Mouse (Mus musculus) erythroid progenitor cell, adult 5-6 weeks (primary cell): ENCODE measurements around the gene Cops4. TPM values are rescaled to one million over a fixed set of nuclear protein-coding genes. Genes with fewer than 3 reads are reported as not detected.

Source experiments
- ATAC-seq: replicated peaks from 2 replicates; pipeline ENCODE4 v1.8.0; 2016; ENCODE audit warnings: moderate number of reproducible peaks, mild to moderate bottlenecking, moderate TSS enrichment, inconsistent platforms; ENCODE audit not compliant: poor library complexity, low FRiP score, severe bottlenecking
- total RNA-seq, 2 experiments: library from RNA; stranded (forward) in 1 of 2; stranded (reverse) in 1 of 2; fragments of 150-400 nt in 1 of 2; fragments of 186-747, 209-891 nt in 1 of 2; gene quantifications; 2 replicates each; pipeline versions ENCODE4 v1.2.3 to v1.2.4; 2015 to 2017; ENCODE audit warnings: low replicate concordance in 2 of 2

Gene Cops4
- total RNA-seq, 2 experiments from 2014 or later, result 17.2 to 28.4 TPM

DNA sequence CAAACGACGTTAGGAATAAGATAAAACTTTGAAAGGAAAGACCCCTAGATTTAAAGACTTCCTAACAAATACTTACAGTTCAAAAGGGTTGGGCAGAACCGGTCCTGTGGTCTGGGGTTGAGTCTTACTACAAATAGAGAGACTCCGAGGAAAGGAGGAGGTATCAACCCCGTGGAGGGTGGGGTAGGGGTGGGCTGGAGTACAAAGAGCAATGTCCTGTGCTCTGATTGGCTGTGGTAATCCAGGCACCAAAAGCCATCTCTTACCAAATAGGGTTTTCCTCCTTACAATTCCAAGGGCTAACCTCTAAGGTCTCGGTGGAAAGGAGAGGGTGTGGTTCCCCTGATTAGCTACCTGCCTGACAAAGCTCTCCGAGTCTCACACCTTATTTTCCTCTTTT lies 54.0 kb downstream of the Cops4 start, which contains the start of gene Plac8:
TSS of gene Plac8 (minus strand) at position 177 of the 400 bp plus-strand sequence.
- ATAC-seq, result no peak

DNA sequence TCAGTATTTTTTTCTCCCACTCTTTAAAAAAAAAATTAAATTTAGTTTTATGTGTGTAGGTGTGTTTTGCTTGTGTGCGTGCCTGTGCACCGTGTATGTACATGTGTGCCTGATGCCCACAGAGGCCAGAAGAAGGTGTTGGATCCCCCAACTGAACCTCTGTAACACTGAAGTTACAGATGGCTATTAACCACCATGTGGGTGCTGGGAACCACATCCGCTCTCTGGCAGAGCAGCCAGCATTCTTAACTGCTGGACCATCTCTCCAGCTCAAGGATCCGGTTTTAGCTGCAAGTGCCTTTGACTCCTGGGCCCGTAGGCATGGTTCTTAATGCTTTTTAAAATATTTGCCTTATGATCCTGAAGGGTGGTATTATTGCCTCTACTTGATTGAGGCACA lies 55.1 kb downstream of the Cops4 start:
- no peak for ATAC-seq

GRCm38 (mm10) chr5:100574771-100575170 lies 56.7 kb downstream of the Cops4 start:
- ATAC-seq, result no peak

GRCm38 (mm10) chr5:100578863-100579411 lies 60.8 kb downstream of the Cops4 start:
- no peak for ATAC-seq

DNA sequence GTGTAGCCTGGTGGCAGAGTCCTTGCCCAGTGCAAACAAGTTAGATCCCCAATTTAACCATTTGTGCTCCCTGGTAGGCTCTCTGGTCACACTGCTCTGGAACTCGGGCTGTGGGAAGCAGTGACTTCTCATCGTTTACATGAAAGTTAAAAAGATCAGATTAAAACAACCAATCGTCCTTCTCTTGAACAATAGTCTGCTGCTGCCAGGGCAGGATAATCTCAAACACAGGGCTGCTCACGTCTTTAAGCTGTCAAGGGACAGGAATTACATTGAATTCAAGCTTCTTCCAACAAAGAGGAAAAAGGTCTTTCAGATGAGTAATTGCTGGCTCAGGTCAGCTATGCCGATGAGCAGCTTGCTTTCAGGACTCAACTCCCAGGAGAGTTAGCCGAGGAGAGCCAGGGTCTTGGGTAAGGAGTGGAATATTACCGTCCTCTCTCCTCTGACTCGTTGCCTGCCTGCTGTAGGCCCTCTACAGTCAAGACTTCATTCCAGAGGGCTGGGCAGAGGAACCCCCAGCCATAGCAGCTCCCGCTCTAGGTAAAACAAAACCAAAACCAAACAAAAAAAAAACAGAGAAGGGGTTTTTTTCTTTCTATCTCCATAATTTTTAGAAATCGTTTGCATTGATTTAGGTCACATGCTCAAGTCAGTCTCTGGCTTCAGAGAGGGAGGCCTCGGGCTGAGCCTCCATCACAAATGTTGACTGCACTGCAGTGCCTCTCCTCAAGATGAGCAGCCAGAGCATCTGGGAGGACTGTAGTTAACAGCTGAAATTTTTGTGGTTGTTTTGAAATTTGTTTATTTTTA lies 63.7 kb downstream of the Cops4 start:
- ATAC-seq, result no peak

GRCm38 (mm10) chr5:100582435-100582826 lies 64.3 kb downstream of the Cops4 start:
- no peak for ATAC-seq

DNA sequence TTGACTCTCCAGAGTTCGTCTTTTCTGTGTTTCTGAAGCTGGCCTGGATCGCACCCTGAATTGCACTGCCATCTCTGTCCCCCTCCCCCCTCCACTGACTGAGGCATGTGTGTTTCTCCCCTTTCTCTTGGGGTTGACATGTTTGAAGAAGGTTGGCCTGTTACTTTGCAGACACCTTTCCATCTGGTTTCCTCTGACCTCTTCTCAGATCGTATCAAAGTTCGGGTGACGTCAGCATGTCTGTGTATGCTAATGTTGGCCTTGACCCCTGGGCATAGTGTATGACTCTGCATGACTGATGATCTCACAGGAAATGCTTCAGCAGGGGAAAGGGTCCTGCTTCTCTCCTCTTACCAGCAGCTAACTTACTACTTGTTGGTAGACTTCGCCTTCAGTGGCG lies 65.0 kb downstream of the Cops4 start:
- no peak for ATAC-seq

DNA sequence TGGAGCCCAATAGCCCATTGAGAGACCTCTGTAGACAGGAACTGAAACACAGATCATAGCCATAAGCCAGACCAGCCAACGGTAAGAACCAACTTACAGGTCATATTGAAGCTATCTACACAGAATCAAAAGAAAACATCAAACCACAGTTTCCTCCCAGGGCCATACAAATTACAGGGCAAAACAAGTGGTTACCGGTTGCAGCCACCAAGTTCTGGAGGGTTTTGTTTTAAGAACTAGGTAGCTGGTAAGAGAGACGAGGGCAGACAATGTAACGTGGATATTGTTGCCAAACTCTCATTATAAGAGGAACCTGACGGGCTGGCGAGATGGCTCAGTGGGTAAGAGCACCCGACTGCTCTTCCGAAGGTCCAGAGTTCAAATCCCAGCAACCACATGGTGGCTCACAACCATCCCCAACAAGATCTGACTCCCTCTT lies 67.1 kb downstream of the Cops4 start:
- no peak for ATAC-seq

DNA sequence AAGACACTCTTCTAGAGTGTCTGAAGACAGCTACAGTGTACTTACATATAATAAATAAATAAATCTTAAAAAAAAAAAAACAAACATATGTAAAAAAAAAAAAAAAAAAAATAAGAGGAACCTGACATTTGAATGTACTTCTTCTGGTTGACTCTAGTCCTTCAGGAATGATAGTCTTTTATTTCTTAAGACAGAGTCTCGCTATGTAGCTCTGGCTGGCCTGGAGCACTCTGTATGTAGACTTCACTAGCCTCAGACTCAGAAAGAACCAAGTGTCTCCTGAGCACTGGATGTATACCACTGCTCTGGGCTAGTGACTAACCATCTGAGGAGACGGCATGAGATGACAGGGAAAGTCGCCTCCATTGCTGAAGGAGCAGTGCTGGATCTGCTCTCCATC lies 67.5 kb downstream of the Cops4 start:
- ATAC-seq, result no peak

- no peak for ATAC-seq
These were observed 69.0 kb downstream of the Cops4 start for GRCm38 (mm10) chr5:100587136-100587535.

DNA sequence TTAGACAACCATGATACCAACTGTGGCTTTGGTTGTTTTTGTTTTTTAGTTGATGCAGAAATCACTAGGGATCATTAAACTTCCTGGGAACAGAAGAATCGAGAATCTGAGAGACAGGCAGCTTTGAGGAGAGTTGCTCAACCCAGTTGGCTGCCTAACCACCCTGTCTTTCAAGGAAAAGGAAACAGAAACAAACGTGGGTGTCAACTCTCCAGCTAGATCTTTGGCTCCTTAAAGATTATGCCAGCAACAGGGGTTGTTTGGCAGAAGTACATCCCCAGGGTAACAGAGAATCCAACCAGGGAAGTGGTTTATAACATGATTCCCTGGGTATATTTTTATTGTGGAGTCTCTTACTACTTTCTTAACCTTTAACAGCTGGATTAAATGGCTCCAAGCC lies 69.5 kb downstream of the Cops4 start:
- ATAC-seq, result no peak

GRCm38 (mm10) chr5:100590505-100590904 lies 72.4 kb downstream of the Cops4 start:
- ATAC-seq, result no peak

- ATAC-seq, result no peak
These were observed 76.8 kb downstream of the Cops4 start for GRCm38 (mm10) chr5:100594803-100595467.

DNA sequence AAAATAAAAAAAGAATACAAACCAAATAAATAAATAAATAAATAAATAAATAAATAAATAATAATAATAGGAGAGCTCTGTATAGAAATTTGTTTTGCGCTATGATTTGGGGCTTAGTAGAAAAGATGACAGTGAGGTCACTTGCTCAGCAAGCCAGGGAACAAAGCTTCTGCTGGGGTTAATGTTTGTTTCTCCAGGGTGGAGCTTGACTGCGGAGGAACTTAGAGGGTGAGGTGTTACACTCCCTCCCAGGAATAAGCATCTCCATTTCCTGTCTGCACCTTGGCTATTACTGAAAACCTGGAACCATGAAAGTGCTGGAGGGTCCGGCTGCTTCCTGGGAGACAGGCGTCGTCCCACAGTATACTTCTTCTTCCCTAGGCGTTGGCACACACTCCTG lies 77.9 kb downstream of the Cops4 start:
- ATAC-seq, result no peak

Other genes with a start within 250 kb of the Cops4 start
- 23.5 and 56.6 TPM in 2 replicates for gene Sec31a, start 102.1 kb upstream of the Cops4 start, total RNA-seq (2015; ENCODE audit: low replicate concordance)
- 12.2 and 18.1 TPM in 2 replicates for gene Sec31a, start 102.1 kb upstream of the Cops4 start, total RNA-seq (2017; ENCODE audit: low replicate concordance)
- gene Lin54, start 17.7 kb upstream of the Cops4 start, total RNA-seq (2015; ENCODE audit: low replicate concordance), result 68.8 and 122 TPM in 2 replicates
- gene Lin54, start 17.7 kb upstream of the Cops4 start, total RNA-seq (2017; ENCODE audit: low replicate concordance), result 66.7 and 88.1 TPM in 2 replicates
- 276 and 360 TPM in 2 replicates for gene Plac8, start 53.9 kb downstream of the Cops4 start, total RNA-seq (2015; ENCODE audit: low replicate concordance)
- 160 and 183 TPM in 2 replicates for gene Plac8, start 53.9 kb downstream of the Cops4 start, total RNA-seq (2017; ENCODE audit: low replicate concordance)
- 3.8 and 7.6 TPM in 2 replicates for gene Coq2, start 156.8 kb downstream of the Cops4 start, total RNA-seq (2015; ENCODE audit: low replicate concordance)
- gene Coq2, start 156.8 kb downstream of the Cops4 start, total RNA-seq (2017; ENCODE audit: low replicate concordance), result 4.2 and 6.0 TPM in 2 replicates
- 2.5 and 4.0 TPM in 2 replicates for gene Hpse, start 201.4 kb downstream of the Cops4 start, total RNA-seq (2015; ENCODE audit: low replicate concordance)
- gene Hpse, start 201.4 kb downstream of the Cops4 start, total RNA-seq (2017; ENCODE audit: low replicate concordance), result 1.7 and 6.2 TPM in 2 replicates